Mouse (Mus musculus) right cerebral cortex, postnatal 36 days (tissue): ENCODE data around the gene Sult2b1.

Experiments
- DNase-seq, 2 experiments: peaks; one replicate each; pipeline ENCODE4 v3.0.0; 2022; ENCODE audit warnings: low spot score in 2 of 2, mixed read lengths in 1 of 2

Sult2b1 gene

DNA sequence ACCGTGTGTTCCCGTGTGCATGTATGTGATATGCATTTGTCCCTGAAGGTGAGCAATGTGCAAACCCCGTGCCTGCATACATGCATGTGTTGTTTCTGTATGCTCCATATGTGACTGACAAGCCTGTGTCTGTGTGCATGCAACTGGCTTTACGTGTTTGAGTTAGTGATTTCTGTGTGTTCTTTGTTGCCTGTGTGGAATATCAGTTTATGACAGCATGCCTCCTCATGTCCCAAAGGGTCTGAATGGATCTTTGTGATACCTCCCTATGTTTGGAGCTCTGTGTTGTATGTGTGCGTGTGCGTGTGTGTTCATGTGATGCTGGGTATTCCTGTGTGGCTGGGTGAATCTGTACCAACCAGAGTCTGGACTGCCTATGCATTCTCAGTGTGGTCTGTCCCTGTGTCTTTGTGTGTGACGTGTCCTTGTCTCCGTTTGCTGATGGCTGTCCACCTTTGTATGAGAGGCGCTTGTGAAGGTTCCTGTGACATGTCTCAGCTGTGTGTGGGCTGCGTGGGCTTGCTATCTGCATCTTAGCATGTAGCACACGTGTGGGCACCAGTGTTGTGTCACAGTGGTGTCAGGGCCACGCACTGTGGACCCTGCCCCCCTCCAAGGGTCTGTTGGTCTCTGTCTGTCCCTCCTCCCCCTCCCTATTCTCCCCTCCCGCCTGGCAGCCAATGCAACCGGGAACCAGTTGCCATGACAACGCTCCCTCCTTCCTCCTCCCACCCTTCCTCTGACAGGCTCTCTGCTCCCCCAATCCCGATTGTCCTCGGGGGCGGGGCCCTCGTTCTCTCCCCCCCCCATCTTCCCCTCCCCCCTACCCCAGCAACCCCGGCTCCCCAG lies at the start of gene Sult2b1:
Gene Sult2b1, minus strand, starts transcription at position 146 of the 849 bp plus-strand sequence.
- DNase-seq = peak; percentile 92 to 96

DNA sequence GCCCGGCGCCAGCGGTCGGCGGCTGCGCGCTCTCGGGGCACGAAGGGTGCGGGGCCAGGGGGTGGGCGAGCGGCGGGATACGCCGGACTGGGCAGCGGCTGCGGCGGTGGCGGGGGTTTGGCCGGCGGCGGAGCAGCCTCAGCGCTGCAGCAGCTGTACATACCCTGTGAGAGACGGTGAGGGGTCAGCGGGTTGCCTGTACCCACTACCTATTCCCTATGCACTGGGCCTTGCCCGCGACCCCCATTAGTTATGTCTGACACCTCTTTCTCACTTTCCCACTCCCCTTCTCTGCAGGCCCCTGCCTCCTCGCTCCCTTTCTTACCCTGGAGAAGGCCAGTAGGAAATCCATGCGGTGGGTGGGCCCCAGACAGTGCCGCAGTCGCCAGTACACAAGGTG lies 49.5 kb upstream of the Sult2b1 start:
- DNase-seq = no peak

DNA sequence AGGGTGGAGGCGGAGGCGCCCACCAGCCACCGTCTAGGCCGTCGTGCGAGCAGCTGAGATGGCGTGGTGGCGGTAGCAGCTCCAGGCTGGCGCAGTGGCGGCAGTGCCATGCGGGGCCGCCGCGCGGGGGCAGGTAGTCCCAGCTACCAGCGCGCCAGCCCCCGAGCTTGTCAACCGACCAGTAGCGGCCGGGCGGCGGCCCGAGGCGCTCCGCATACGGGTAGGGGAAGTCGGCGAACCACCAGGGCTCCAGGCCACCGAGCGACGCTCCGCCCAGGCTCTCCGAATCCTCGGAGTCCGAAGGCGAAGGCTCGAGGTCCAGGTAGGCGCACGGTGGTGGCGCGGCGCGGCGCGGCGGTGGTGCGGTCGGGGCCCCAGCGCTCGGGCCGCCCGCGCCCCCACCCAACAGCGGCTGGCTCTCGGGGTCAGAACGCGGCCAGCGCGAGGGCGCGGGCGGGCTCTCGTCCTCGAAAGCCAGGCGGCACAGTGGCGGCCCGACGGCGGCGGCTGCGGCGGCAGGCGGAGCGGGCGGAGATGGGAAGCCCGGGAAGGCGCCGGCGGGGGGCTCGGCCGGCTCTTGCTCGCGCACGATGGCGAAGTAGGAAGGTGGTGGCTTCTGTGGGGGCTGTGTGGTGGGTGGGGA lies 48.8 kb upstream of the Sult2b1 start:
- no peak for DNase-seq

DNA sequence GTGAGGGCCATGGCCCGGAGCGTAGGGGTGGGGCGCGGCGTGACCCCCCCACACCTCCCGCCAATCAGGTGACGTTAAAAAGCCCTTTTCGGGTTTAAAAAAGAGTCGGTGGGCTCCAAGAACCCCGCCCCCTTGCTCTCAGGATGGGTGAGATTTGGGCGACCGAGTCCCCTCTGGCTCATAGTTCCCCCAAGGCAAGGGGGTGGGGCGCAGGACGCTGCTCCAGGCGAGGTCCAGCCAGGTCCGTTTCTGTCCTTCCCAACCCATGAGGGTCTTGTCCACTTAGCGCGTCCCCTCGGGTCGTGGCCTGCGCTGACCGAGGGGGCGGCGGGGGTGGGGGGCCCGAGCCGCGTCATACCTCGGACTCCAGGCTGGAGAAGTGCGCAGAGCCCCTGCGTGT lies 48.0 kb upstream of the Sult2b1 start:
- no peak for DNase-seq

DNA sequence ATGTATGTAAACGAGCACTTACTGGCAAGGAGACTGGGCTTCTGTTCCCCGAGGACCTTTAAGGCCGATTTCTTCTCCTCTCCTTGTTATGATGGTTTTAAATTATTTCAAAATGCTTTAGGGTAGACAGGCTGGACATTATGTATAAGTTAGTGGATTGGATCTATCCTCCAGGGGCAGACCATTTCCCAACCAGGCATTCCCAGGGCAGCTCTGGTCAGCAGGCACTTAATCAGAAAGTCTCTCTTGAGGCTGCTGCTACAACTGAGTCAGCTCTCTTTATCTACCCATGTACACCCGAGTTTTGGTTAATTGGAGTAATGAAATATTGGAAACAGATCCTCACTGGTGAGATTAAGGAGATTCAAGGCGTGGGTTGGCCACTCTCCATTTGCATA lies 46.7 kb upstream of the Sult2b1 start:
- DNase-seq = no peak

DNA sequence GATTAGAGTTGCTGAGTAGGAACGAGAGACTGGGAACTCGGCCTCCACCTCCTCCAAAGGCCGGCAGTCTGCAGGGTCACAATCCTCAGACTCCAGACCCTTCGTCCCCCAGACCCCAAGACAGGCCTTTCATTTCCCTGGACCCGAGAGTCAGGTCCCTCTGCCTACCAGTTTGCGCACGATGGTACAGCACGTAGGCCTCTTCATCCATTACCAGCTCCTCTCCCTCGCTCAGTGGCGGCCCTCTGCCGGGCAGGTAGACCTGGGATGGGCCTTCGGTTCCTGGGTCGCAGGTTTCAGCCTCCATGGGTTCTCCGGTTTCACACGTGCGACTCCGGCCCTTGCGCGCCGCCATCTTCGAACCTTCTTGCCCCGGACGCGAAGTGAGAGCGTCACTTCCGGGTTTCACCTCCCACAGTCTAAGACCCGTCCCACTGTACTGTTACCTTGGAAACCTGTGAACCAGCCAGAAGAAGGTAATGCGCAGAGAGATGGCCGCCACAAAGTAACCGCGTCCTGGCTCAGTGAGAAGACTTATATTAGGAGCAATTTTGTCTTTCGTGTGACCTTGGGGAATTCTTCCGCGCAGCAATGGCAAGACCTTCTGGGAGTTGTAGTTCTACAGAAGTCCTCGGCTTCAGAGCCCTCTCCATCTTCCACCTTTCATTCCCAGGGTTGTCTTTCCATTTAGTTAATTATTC lies 46.1 kb upstream of the Sult2b1 start, which contains the start of gene Grwd1:
Gene Grwd1, minus strand, starts transcription at position 518 of the 701 bp plus-strand sequence.
- DNase-seq = peak; percentile 81 to 84

DNA sequence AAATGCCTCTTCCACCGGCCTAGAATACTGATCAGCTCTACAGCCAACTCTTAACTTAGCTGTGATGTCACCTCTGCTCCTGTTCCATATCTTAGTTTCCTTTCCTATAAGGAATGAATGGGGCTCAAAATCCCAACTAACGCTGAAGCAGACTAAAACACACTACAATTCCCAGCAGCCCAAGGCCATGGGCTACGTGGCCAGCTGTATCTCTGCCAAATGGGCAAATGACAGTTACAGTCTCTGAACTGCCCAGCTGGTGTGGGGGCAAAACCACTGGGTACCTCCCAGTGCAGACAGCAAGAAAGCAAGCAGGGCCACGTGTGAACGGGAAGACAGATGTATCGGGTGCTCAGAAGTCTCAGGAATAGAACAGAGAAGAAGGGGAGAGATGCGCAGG lies 42.2 kb upstream of the Sult2b1 start:
- no peak for DNase-seq

DNA sequence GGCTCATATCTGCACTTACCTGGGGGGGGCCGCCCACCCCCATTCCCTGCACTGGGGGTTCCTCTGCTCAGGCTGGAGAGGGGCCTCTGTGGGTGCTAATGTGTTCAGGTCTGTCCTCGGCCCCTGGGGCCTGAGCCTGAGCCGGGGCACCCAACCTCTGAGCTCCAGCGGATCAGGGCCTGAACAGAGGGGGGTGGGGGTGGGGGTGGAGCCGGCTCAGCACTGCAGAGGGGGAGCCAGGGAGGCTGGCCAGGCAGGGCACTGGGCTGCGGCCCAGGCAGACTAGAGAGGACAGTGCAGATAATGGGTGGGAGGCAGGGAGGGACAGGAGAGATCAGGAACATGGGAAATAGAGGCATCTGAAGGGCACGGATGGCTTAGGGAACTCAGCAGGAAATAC lies 40.1 kb upstream of the Sult2b1 start, which contains the start of gene Kcnj14:
Gene Kcnj14, minus strand, starts transcription at position 185 of the 400 bp plus-strand sequence.
- no peak for DNase-seq

DNA sequence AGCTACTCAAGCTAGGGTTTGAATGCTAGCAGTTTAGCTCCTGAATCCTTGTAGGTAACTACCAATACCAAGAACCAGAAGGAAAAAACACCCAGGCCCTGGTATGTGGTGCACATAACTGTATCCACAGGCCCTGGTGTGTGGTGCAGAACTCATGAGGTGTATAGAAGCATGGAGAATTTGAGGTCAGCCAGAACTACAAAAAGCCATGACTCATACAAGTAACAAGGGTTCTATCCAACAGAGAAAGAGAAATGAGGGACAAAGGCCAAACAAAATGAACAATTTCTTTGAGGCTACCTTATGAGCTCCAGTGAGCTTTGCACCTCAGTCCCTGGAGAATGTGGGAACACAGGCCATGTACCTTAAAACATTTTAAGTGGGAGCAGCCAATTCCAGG lies 36.4 kb upstream of the Sult2b1 start:
- no peak for DNase-seq

DNA sequence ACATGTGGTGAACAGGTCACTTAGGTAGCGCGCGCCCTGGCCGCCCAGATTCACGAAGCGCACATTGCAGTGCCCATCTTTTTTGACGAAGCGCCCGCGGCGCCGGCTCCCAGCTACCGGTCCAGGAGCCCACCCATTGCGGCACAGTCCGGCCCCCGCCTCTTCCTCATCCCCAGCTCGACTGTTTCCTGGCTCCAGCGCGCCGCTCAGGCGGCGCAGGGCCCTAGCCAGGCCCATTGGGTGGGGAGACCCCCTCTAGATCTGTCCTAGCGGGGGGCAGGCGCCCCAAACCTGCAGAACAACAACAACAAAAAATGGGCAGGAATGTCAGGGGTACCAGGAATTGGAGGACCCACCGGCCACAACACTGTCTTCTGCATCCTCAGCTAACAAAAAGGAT lies 35.4 kb upstream of the Sult2b1 start:
- no peak for DNase-seq

DNA sequence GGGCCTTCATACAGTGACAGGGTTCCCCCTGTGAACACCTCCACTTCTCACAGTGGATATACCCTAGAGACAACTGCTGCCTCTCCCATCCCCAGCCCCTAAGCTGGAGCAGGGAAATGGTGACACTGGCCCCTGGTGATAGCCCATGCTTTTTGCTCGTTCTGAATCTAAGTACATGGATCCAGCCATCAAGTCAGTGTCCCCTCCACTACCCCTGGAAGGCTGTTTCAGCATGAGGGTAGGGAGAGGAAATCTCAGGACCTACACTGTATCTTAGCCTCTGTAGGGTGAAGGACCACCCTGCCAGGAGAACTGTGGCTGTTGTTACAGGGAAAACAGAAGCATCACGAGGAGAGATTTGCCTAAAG lies 31.5 kb upstream of the Sult2b1 start:
- no peak for DNase-seq

DNA sequence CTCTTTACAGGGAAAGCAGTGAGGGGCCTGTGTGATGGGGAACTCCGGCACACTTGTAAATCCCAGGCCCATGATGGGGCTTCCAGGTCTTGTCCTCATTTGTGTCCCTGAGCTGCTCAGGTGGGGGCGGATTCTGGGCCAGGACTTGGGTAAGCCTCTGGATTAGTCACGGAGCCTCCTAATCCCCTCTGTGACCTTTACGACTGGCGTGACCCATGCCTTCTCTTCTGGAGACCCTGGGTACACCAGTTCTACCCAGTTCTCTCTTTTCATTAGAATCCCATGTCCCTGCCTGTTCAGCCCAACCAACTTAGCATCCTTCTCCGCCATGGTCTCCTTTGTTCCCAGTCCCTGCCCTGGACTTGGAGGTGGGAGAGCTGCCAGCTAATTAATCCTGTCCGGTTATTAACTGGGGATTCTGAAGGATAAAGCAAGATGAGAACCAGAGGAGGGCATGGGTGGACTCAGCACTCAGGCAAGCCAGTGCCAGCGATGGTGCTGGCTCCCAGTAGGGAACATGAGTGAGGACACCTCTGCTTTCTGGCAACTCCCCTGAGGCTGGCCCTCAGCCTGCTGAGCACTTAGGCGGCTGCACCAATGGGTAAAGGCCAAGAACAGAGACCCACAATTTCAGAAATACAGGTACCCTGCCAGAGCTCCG lies 31.0 kb upstream of the Sult2b1 start:
- DNase-seq = no peak

DNA sequence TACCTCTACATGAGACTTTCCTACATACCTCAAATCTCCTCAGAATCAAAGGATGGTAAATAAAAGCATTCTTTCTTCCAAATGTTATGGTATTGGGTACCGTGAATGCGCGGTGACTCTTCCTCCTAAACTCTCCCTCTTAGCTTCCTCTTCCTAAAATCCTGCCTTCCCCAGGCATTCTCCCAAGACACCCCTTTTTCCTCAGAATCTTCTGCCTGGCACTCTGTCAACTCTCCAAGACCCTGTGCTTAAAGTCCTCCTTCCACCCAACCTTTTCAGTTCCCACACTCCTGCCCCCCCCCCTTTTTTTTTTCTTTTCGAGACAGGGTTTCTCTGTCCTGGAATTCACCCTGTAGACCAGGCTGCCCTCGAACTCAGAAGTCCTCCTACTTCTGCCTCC lies 30.4 kb upstream of the Sult2b1 start:
- no peak for DNase-seq

DNA sequence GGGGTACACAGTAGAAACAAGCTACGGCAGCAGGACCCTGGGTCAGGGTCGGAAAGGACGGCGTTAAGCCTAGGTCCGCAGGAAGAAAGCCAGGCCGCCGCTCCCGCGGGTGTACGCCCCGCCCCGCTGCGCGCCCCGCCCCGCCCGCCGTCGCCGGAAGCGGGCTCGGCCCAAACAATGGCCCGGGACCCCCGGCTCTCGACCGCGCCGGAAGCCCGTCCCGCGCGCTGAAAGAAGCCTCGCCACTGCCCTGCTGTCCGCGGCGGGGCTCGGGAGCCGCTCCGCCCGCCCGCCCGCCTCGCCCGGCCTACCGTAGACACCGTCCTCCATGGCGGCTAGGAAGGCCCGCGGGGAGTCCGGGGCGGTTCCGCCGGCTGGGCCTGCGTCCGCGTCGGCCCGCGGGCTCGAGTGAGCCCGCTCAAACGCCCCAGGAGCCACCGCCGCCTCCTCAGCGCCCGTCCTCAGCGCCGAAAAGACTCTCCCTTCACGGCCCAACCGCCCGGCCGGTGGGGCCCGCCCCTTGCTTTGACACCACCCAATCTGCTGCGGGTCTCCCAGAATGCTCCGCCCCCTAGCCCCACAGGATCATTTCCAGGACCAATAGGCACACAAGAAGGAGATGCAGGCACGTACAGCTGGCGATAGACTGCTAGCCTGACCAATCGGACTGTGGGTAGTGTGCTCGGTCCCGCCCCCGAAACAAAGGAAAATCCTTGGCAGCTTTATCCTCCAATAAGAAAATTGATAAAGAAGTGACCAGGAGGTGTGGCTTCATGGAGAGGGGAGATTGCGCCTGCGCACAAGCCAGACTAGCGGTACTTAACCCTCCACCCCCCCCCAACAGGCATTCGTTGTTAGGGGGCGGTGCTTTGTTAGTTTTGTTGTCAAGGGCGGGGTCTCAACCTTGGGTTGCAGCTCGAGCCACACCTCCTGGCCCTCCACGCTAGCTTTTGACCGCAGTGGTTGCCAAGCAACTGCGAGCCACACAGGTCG lies 29.6 kb upstream of the Sult2b1 start, which contains the start of gene Cyth2:
Gene Cyth2, minus strand, starts transcription at position 795 of the 993 bp plus-strand sequence.
- DNase-seq = peak; percentile 99 to 100

DNA sequence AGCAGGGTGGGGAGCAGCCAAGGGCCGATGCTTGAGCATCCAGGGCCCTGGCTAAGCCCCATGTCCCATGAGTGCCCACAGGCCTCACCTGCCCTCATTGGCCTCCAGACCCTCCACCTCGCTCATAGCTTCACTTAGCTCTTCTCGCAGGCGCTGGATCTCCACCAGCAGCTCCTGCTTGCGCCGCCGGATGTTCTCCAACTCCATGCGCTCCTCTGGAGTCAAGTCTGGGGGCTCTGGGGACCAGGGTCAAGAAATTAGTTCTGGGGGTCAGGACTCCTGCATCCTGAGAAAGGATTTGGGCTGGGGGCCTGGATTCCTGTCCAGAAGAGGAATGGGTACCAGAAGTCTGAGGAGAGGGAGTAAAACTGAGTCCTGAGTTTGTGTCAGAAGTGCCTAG lies 28.5 kb upstream of the Sult2b1 start:
- DNase-seq = no peak

DNA sequence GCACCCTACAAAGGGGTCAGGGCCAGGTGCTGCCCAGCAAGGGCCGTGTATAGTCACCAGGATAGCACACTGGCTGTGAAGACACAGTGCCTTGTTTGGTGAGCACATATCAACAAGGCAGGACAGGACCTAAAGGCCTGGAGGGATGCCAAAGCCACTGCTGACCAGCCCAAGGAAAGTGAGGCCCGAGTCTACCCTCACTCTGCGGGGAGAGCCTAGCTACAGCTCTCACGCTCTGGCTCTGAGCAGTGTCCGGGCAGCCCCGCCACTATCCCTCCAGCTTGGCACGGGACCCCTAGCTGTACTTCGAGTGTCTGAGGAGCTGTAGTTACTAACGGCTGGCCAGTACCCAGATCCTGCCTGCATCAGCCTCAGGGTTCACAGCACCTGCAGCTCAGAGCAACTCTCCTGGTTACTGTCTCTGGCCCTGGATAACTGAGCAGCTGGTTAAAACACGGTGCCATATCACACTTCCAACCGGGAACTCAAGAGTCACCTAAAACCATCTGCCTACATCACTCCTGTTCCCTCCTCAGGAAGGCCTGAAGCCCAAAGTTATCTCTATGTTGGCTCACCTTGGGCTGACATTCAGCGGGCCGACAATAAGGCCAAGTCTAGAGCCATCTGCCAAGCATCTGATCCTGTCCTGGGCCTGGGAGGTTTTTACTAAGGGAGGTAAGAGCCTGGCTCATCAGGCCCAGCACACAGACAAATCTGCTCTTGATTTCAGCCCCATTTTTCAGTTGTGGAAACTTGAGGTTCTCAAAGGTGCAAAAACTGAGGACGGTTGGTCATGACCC lies 25.0 kb upstream of the Sult2b1 start:
- DNase-seq = no peak

DNA sequence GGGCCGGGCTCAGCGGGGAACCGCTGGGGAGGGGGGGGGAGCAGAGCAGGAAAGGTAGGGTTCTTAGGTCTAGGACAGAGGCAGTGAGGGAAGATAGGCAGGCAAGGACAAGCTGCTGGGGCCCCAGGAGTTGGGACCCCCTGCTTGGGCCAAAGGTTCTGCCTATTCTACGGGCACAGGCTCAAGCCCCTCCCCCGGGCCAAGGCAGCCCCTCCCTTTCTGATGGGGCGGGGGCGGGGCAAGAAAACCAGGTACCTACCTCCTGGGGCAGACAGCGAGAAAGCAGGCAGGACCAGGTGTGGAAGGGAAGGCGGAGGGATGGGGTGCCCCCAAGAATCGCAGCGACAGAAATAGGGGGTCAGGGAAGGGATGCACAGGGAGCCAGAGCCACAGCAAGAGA lies 24.0 kb upstream of the Sult2b1 start:
- no peak for DNase-seq

DNA sequence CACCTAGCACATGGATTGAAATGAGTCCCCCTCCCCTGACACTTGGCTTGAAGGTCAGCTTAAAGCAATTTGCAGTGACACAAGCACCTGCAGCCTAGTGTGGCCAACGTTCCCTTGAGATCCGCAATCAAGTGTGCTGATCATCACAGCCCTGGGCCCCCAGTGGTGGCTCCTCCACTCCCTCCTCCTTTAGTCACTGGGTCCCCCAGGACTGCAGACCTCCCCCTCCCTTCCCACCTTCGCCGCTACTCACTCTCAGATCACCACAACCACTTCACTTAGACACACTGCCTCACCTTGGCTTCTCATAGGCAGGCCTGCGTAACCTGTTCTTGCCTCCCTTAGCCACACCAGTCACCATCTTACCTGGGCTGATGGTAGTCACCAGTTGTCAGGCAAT lies 21.5 kb upstream of the Sult2b1 start:
- DNase-seq = no peak

DNA sequence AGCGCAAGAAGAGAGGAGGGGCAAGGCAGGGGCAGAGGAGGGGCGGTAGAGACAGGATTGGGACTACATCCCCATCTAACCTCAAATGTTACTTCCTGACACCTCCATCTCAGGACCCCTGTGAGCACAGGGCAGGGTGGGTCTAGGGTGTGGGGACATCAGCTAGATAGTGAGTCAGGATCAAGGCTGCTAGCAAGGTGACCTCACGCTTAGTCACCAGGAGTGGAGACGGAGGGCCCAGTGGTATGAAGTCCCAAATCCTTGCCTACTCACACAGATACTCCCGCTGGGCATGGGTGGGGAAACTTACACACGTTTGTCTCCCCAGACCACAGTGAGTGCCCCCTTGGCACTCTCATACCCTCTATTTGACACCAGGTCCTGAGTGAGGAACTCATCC lies 18.1 kb upstream of the Sult2b1 start:
- DNase-seq = no peak

DNA sequence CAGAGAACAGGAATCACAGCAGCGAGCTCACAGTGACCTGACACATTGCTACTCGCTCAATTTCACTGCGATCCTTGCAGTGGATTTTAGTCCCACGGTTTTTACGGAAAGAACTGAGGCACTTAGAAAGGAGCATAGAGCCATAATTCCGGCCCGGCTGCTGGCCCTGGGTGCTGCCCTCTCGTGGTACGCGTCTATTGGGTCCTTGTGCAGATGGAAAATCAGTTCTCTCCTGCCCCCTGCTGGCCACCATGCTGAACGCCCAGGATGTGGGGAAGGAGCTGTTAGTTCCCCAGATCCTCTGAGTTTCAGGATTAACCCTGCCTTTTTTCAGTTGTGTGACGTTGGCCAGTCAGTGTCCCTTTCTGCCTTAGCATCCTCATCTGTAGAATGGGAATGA lies 16.9 kb upstream of the Sult2b1 start:
- peak; percentile 84 to 87 for DNase-seq
